20 mouse cellular contexts compared by ENCODE assay signal in the genomic region with DNA sequence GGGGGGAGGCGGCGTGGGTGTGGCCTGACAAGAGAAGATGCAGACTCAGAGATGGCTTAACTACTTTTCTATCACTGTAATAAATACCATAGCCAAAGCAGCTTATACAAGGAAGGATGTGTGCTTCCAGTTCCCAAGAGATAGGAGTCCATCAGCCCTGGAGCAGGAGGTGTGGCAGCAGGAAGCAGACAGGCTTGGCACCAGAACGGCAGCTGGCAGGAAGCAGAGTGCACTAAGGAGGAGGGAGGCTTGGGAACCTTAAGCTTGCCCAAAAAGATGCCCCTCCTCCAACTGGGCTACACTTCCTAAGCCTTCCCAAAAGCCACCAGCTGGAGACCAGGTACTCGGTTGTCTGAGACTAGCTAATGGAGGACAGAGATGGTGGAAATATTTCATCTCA. TPM values are rescaled to one million over a fixed set of nuclear protein-coding genes. Genes with fewer than 3 reads are reported as not detected.
DNase-seq lines count a peak whose midpoint lies in the region; ATAC-seq and TF ChIP-seq lines count a peak whose summit lies in the region.
"Had no signal": no experiment of that assay in that cellular context is flagged by ENCODE, and none has a peak within 500 bp of the region (broad histone marks: within the 10 kb centered on the region; RNA-seq: fewer than 3 reads in every experiment).

No protein-coding gene starts in this region.

- DNase-seq in heart, postnatal 0 days (ENCODE audit: low spot score) = no peak
- DNase-seq in heart, postnatal 10 days = no peak
- peak; percentile 27 for DNase-seq in 3T3-L1 (ENCODE audit: low read depth, low spot score)
- peak; percentile 64 for DNase-seq in brain, embryonic 14.5 days (ENCODE audit: low read depth)
- DNase-seq in cerebellum, adult 9-10 months = peak; percentile 76
- DNase-seq in yolk sac, embryonic 10.5 days (ENCODE audit: low spot score) = no peak
- DNase-seq in urinary bladder, postnatal 14 days (ENCODE audit: low spot score) = no peak
- no peak for DNase-seq in retina, postnatal 1 day
- DNase-seq: B cell, adult 2 months; gastrocnemius, postnatal 25 days; kidney, adult 9 months; kidney, postnatal 25 days; lung, adult 2 months; right cerebral cortex, postnatal 4 days; thymus, adult 2 months had no signal

- TF ChIP-seq EP300 in heart, postnatal 0 days (IDR thresholded peaks at IDR 0.05; ENCODE audit: low read depth) = no peak

- TF ChIP-seq POLR2A in brain, embryonic 14.5 days (IDR thresholded peaks at IDR 0.05; ENCODE audit: borderline replicate concordance, extremely low read depth, insufficient read depth, insufficient read length, poor library complexity, severe bottlenecking) = no peak

- H3K4me1 ChIP-seq in heart, postnatal 0 days (ENCODE audit: control insufficient read depth, insufficient read depth) = no peaks in the 10 kb centered on the region
- H3K4me1 ChIP-seq: limb, embryonic 10.5 days; midbrain, embryonic 12.5 days had no signal

- no peaks in the 10 kb centered on the region for H3K9me3 ChIP-seq in heart, postnatal 0 days (replicated peaks; ENCODE audit: control insufficient read depth, low read length)
- H3K9me3 ChIP-seq: forebrain, embryonic 10.5 days; limb, embryonic 10.5 days; midbrain, embryonic 12.5 days had no signal

- 58% methylated on average over 4 of the region's 4 CpGs for WGBS in heart, postnatal 0 days

- H3K36me3 ChIP-seq in heart, postnatal 0 days (replicated peaks; ENCODE audit: control insufficient read depth, insufficient read depth, low read length) = no peaks in the 10 kb centered on the region
- H3K36me3 ChIP-seq: forebrain, embryonic 10.5 days; limb, embryonic 10.5 days; midbrain, embryonic 12.5 days had no signal

- intact Hi-C loops in heart, postnatal 10 days (cut with DNase I) = no loop called here

- H3K27me3 ChIP-seq in heart, postnatal 0 days (ENCODE audit: control insufficient read depth, insufficient read depth, low read length) = no peaks in the 10 kb centered on the region
- H3K27me3 ChIP-seq: midbrain, embryonic 12.5 days had no signal

- 0 out of 2 replicates have a peak, but pooled peaks have one; percentile 33 for ATAC-seq in heart, postnatal 0 days (ENCODE audit: insufficient read depth, low read depth)
- ATAC-seq: inflammation-experienced regulatory T-cells, adult 6 months had no signal

- no peak overlapping the region for H3K9ac ChIP-seq in heart, postnatal 0 days (replicated peaks; ENCODE audit: low read depth, low read length)
- H3K9ac ChIP-seq: midbrain, embryonic 12.5 days had no signal

- H3K4me3 ChIP-seq in heart, postnatal 0 days (ENCODE audit: low read depth, low read length) = no peak overlapping the region
- H3K4me3 ChIP-seq: forebrain, embryonic 10.5 days; limb, embryonic 10.5 days; midbrain, embryonic 12.5 days had no signal

- no peak overlapping the region for H3K27ac ChIP-seq in heart, postnatal 0 days (ENCODE audit: low read depth)
- H3K27ac ChIP-seq: forebrain, embryonic 10.5 days; limb, embryonic 10.5 days; macrophage; midbrain, embryonic 12.5 days had no signal

- H3K4me2 ChIP-seq in heart, postnatal 0 days (ENCODE audit: low read depth, low read length) = no peak overlapping the region
- H3K4me2 ChIP-seq: midbrain, embryonic 12.5 days had no signal

- TF ChIP-seq CTCF in heart, postnatal 0 days (IDR thresholded peaks at IDR 0.05; ENCODE audit: low read depth) = no peak
- TF ChIP-seq CTCF in brain, embryonic 14.5 days (IDR thresholded peaks at IDR 0.05; ENCODE audit: borderline replicate concordance, extremely low read depth, insufficient read depth, insufficient read length) = no peak

RNA-seq across cellular contexts. Expression of gene Dnaja4, which starts 15.8 kb away (rescaled TPM):
- total RNA-seq in heart, postnatal 0 days (2014; rRNA removed; ENCODE audit: low replicate concordance) = 23.3 and 28.2 TPM in 2 replicates
- polyA plus RNA-seq in heart, postnatal 0 days (2015; fragmentation: Nextera tagmentation; extraction: Ambion mirVana) = 36.1 and 39.2 TPM in 2 replicates
- 10 to 100 TPM; 44.1 to 53.9 TPM for total RNA-seq in heart, postnatal 10 days (2021)
- 6.3 and 7.3 TPM in 2 replicates for polyA plus RNA-seq in brain, embryonic 14.5 days (2012; rRNA removed)

RNA-seq across cellular contexts. Expression of gene Acsbg1, which starts 21.2 kb away (rescaled TPM):
- total RNA-seq in heart, postnatal 0 days (2014; rRNA removed; ENCODE audit: low replicate concordance) = 0.69 TPM in 1 of 2 replicates, not detected in the other
- polyA plus RNA-seq in heart, postnatal 0 days (2015; fragmentation: Nextera tagmentation; extraction: Ambion mirVana) = 0.07 and 0.19 TPM in 2 replicates
- under 1 TPM in 1 of 2 experiments, not detected in 1; 0.62 TPM for total RNA-seq in heart, postnatal 10 days (2021)
- polyA plus RNA-seq in brain, embryonic 14.5 days (2012; rRNA removed) = 14.8 and 16.3 TPM in 2 replicates
- polyA plus RNA-seq: macrophage had no signal

RNA-seq across cellular contexts. Expression of gene Wdr61, which starts 51.5 kb away (rescaled TPM):
- total RNA-seq in heart, postnatal 0 days (2014; rRNA removed; ENCODE audit: low replicate concordance) = 35.1 and 65.5 TPM in 2 replicates
- 91.8 and 92.2 TPM in 2 replicates for polyA plus RNA-seq in heart, postnatal 0 days (2015; fragmentation: Nextera tagmentation; extraction: Ambion mirVana)
- total RNA-seq in heart, postnatal 10 days (2021) = 10 to 100 TPM; 39.7 to 45.6 TPM
- 65.1 and 90.8 TPM in 2 replicates for polyA plus RNA-seq in brain, embryonic 14.5 days (2012; rRNA removed)

Comparison
In these comparisons a context has a peak if more than half of its experiments do, and no peak if none do; other contexts are left out.
1. DNase-seq: peak in 3T3-L1 (single experiment), brain, embryonic 14.5 days (single experiment) and cerebellum, adult 9-10 months (single experiment); none in heart, postnatal 0 days (single experiment), heart, postnatal 10 days (0 of 2), yolk sac, embryonic 10.5 days (single experiment), urinary bladder, postnatal 14 days (single experiment) and retina, postnatal 1 day (single experiment).